Mouse (Mus musculus) frontal cortex, postnatal 36 days (tissue): ENCODE data around the gene Aspn.

Experiments used
- DNase-seq, 2 experiments: peaks; one replicate each; pipeline ENCODE4 v3.0.0; 2022; ENCODE audit warnings: low spot score in 2 of 2

Aspn gene

GRCm38 (mm10) chr13:49544279-49544678 is at the start of gene Aspn:
TSS of gene Aspn (plus strand) at chr13:49544443.
- no peak for DNase-seq

DNA sequence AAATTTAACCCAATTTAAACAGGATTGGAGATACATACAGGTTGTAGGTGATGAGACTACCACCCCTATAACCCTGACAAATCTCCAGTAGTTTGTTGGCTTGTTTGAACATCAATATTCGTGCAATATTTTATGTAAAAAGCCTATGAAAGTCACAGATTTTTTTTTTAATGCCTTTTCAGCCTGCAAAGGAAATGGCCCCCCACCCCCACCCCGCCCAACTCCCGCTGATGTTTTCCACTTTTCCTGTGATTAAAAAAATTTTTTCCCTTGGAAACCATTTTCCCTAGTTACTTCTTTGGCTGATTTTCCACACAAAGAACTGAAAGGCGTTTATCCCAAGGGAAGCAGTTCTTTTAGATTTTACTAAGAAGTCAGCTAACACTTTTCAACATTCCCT is 39.7 kb upstream of the Aspn start, which contains the start of gene Ecm2:
TSS of gene Ecm2 (plus strand) at position 301 of the 400 bp plus-strand sequence.
- no peak for DNase-seq

DNA sequence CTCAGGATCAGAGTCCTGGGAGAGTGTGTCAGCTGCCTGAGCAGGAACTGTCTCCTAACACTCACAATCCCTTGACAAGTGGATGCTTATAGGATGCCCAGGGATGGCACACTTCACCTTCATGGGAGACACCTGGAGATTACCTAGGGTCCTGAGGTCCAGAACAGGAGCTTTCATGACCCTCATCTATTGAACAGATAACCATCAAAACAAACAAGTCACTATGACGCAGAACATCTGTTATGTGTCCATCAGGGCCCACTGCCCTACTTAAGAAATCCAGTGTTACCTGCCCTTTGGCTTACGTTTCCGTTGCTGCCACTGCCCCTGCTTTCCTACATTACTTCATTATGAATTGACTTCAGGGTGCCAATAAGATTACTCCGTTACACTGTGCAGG is 38.5 kb upstream of the Aspn start:
- DNase-seq = no peak

DNA sequence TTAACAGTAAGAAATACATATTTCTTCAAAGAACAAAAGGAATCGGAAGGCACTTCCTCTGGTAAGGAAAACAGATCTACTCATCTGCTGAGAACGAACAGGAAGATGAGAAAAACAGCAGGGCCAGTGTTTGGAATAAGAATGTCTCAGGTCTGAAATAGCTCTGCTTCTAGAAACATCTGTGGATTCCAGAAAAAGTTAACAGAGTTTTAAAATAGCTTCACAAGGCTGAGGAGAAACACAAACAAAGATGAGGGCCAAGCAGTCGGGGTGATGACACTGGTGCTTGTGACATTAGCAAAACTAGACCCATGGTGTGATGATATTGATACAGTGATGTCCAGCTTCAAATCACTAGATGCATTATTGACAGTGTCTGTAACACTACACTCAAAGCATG is 37.1 kb upstream of the Aspn start:
- peak in 1 of 2 experiments; percentile 4 for DNase-seq

DNA sequence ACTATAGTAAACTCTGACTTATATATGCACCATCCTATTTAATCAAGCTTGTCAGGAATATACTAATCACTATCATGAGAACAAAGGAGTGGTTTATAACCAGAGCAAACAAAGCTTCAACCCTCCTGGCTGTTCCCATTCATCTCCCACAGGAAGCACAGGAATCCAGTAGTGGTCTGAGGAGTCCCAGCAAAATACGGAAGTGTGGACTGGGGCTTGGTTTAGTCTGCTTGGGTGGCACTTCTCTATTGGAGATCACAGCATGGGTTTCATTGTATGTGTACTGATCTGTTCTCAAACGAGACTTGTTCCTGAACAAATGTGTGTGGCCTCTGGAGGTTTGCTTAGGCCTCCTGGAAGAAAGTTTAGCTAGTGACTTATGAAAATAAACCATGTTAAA is 25.5 kb upstream of the Aspn start:
- no peak for DNase-seq

- DNase-seq = no peak
Observed at GRCm38 (mm10) chr13:49526235-49526634, 18.0 kb upstream of the Aspn start.

DNA sequence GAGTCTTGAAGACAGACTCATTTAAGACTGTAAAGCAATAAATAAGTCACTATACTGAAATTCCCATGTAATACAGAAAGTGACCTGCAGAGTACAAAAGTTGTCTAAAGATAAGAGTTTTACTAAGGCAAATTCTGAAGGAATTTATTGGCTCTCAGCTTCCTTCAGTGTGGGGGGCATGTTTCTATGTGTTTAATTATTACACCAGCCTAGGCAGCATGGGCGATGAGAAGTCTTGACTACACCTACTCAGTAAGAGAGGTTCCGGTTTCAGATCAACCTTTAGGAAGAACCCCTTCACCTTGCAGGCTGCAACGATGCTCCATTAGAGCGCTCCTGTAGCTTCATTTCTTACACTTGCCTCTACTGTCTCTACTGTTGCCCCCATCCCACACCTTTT is 13.6 kb upstream of the Aspn start:
- DNase-seq = no peak

- no peak for DNase-seq
Observed at GRCm38 (mm10) chr13:49536946-49537345, 7.3 kb upstream of the Aspn start.

- no peak for DNase-seq
Observed at GRCm38 (mm10) chr13:49538693-49539092, 5.5 kb upstream of the Aspn start.

GRCm38 (mm10) chr13:49545646-49546045 is 1.4 kb downstream of the Aspn start:
- DNase-seq = no peak

DNA sequence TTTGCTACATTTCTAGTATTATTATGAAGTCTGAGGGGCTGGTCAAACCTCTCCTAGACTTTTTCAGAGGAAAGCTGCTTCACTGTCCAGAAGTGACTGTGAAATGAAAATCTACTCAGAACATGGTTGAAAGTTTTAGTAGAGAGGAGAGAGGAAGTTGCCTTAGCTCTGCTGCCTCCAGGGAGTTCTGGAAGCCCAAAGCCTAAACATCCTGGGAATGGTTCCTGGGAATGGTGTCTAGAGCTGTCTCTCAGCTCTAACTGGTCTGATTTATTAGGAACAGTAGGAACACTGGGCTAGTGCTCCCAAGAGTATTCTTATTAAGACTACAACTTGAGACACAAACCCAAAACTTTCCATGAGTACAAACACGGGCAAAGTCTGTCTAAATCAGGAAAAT is 2.3 kb downstream of the Aspn start:
- no peak for DNase-seq

DNA sequence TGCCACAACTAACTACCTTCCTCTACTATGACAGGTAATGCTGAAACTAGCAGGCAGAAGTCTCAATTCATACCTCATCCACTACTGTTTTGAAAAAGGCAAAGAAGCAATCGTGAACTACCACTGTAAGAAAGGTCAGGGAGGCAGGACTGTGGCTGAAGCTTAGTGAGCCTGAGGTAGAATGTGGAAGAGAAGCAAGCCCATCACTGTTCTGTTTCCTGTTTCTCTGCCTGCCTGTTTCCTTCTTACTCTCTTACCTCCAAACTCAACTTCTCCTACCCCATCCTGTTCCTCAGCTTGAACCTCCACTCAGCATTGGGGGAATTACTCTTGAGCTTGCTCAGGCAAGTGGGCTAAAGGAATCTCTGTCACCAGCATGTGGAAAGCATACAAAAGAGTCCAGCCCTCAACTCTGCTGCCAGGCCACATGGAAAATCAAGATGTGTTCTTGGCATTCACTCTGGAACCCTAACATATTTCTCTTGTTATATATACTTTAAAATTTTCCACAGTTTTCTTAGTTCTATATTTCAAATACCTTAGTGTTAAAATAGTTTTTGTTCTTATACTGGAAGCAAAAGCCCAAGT is 3.4 kb downstream of the Aspn start:
- no peak for DNase-seq

GRCm38 (mm10) chr13:49549616-49550015 is 5.4 kb downstream of the Aspn start:
- DNase-seq = no peak

DNA sequence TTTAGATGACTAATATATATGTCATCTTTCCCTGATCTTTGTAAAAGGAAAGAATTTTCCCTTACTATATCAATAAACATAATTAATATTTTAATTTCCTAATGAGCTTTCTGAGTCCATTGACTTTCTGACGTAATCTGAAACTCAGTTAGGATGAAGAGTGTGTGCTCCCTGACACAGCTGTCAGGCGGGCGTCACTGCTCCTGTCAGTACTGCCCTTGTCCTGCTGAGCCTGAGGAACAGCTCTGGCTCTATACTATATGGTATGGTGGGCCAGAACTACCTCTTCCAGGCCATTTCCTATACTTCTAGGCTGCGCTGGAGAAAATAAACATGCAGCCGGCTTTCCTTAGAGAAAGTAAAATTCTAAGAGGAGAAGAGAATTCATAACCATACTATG is 10.3 kb downstream of the Aspn start:
- no peak for DNase-seq

- no peak for DNase-seq
Observed at GRCm38 (mm10) chr13:49556203-49556602, 12.0 kb downstream of the Aspn start.

DNA sequence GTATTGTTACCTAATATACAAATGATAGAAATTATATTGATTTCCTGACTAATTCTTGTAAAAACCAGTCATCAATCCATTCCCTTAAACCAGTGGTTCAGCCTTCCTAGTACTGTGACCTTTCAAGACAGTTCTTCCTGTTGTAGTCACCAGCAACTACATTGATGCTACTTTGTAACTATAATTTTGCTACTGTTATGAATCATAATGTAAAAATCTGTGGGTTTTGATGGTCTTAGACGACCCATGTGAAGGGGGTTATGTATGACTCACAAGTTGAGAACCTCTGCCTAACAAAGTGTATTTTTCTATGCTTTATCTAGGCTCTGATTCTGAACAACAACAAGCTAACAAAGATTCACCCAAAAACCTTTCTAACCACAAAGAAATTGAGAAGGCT is 12.7 kb downstream of the Aspn start:
- DNase-seq = no peak

- no peak for DNase-seq
Observed at GRCm38 (mm10) chr13:49559185-49559584, 14.9 kb downstream of the Aspn start.

GRCm38 (mm10) chr13:49560886-49561285 is 16.6 kb downstream of the Aspn start:
- DNase-seq = no peak

GRCm38 (mm10) chr13:49564347-49564746 is 20.1 kb downstream of the Aspn start:
- DNase-seq = no peak

- no peak for DNase-seq
Observed at GRCm38 (mm10) chr13:49570371-49570770, 26.1 kb downstream of the Aspn start.

GRCm38 (mm10) chr13:49571418-49571817 is 27.2 kb downstream of the Aspn start:
- DNase-seq = no peak

DNA sequence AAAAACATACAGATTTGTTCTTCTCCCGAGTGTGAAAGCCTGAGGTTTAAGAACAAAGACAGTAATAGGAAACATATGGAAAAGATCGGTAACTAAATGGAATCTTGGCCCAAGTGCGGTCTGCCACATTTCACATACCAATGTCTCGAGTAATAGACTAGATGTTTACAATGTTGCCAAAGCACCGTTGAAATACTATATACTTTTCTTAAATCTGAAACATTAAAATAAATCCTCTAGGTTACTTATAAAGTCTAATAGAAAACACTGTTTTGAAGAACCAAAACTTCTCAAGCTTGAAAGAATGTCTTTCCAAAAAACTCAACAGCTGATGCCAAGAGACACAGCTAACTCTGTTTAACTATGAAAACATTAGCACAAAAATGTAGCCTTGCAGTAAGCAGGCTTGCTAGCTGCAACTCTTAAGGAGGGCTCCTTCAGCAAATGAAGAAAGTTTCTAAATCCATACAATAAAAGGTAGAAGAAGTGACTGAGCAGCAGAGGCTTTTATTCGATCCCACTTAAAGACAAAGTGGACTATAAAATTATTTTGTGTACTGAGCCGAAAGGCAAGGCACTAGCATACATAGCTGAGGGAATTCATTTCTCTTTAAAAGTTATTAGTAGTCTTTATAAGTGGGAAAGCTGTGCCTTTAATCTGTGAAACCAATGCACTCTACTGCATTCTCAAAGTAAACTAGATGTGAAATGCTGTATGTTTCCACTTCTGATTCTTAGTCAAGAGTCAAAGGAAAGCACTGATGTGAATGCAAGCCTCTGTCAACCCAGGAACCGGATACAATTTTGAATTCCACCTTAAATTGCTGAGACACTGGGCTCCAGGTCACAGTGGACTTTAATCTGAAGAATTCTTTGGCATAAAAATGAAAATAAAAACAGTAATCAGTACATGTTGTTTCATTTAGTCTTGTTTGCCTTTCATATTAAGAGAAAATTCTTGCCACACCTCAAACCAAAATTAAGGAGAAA is 37.6 kb downstream of the Aspn start, which contains the start of gene Omd:
TSS of gene Omd (plus strand) at position 922 of the 990 bp plus-strand sequence.
- no peak for DNase-seq

- DNase-seq = no peak
Observed at GRCm38 (mm10) chr13:49583859-49584258, 39.6 kb downstream of the Aspn start.
